Mouse (Mus musculus) myocyte (in vitro differentiated cells): Measurements from ENCODE around the gene Tes3-ps. TPM values are rescaled to one million over a fixed set of nuclear protein-coding genes. Genes with fewer than 3 reads are reported as not detected.

Source experiments
- polyA plus RNA-seq: library from polyadenylated mRNA; unstranded; fragments of >200 nt; fragmentation: generic; extraction: Trizol; gene quantifications from one replicate; pipeline ENCODE4 v1.2.1, GENCODE M21; 2012; ENCODE audit warnings: missing spikeins

Gene Tes3-ps
- polyA plus RNA-seq, 1 experiment, result 0.61 TPM

Other genes starting within 250 kb of the Tes3-ps start
- 2.2 TPM for gene Susd3, start 244.6 kb upstream of the Tes3-ps start, polyA plus RNA-seq
- gene Fgd3, start 173.0 kb upstream of the Tes3-ps start, polyA plus RNA-seq, result 15.5 TPM
- gene Bicd2, start 151.7 kb upstream of the Tes3-ps start, polyA plus RNA-seq, result 94.9 TPM
- 4.5 TPM for gene Ippk, start 72.1 kb upstream of the Tes3-ps start, polyA plus RNA-seq
- gene Ecm2, start 11.5 kb downstream of the Tes3-ps start, polyA plus RNA-seq, result 0.08 TPM
- gene Aspn, start 51.1 kb downstream of the Tes3-ps start, polyA plus RNA-seq, result 0.37 TPM
- 0.14 TPM for gene Omd, start 89.1 kb downstream of the Tes3-ps start, polyA plus RNA-seq
- 19.5 TPM for gene Ogn, start 114.7 kb downstream of the Tes3-ps start, polyA plus RNA-seq
- gene Cenpp, start 159.5 kb downstream of the Tes3-ps start, polyA plus RNA-seq, result 6.3 TPM
- gene Nol8, start 159.8 kb downstream of the Tes3-ps start, polyA plus RNA-seq, result 3.0 TPM
- 128 TPM for gene Iars, start 188.8 kb downstream of the Tes3-ps start, polyA plus RNA-seq